Mouse (Mus musculus): ENCODE results near the gene Card19. TPM values are rescaled to one million over a fixed set of nuclear protein-coding genes. Genes with fewer than 3 reads are reported as not detected.

Card19 gene
- polyA plus RNA-seq, 1 experiment from 2014 or later = 81.2 TPM

Other genes with a start within 250 kb of the Card19 start
- 20.7 and 23.5 TPM in 2 replicates for gene Fam120a, start 248.0 kb downstream of the Card19 start, polyA plus RNA-seq (2016; fragmentation: Nextera tagmentation; extraction: Ambion mirVana)
- 0.89 and 1.4 TPM in 2 replicates for gene Wnk2, start 68.0 kb downstream of the Card19 start, polyA plus RNA-seq (2016; fragmentation: Nextera tagmentation; extraction: Ambion mirVana)
- gene Ninj1, start 28.6 kb downstream of the Card19 start, polyA plus RNA-seq (2016; fragmentation: Nextera tagmentation; extraction: Ambion mirVana) = 51.0 and 55.8 TPM in 2 replicates
- gene Susd3, start 32.7 kb upstream of the Card19 start, polyA plus RNA-seq (2016; fragmentation: Nextera tagmentation; extraction: Ambion mirVana) = 0.63 and 0.80 TPM in 2 replicates
- gene Fgd3, start 104.3 kb upstream of the Card19 start, polyA plus RNA-seq (2016; fragmentation: Nextera tagmentation; extraction: Ambion mirVana) = 0.13 and 0.15 TPM in 2 replicates
- gene Bicd2, start 125.5 kb upstream of the Card19 start, polyA plus RNA-seq (2016; fragmentation: Nextera tagmentation; extraction: Ambion mirVana) = 53.5 and 54.0 TPM in 2 replicates
- gene Ippk, start 205.2 kb upstream of the Card19 start, polyA plus RNA-seq (2016; fragmentation: Nextera tagmentation; extraction: Ambion mirVana) = 13.1 and 14.0 TPM in 2 replicates